In genomic region chr5:36330472-36331155, GRCm38 (mm10) we compare ENCODE assay signal across 9 mouse cellular contexts.
A peak's percentile ranks its signal among the peaks of the same experiment; 100 is the strongest.
DNase-seq lines count a peak whose midpoint lies in the region; ATAC-seq and TF ChIP-seq lines count a peak whose summit lies in the region.
"Had no signal": no experiment of that assay in that cellular context is flagged by ENCODE, and none has a peak within 500 bp of the region (broad histone marks: within the 10 kb centered on the region; RNA-seq: fewer than 3 reads in every experiment).

No protein-coding gene starts in this region.

- no peaks in the 10 kb centered on the region for H3K27me3 ChIP-seq in neural tube, embryonic 13.5 days
- H3K27me3 ChIP-seq in lung, embryonic 16.5 days (ENCODE audit: control insufficient read depth, insufficient read depth, low read depth, low read length), result no peaks in the 10 kb centered on the region
- no peaks in the 10 kb centered on the region for H3K27me3 ChIP-seq in stomach, postnatal 0 days (ENCODE audit: control insufficient read depth, insufficient read depth, low read length)

- no peak for DNase-seq in frontal cortex, postnatal 14 days (ENCODE audit: low spot score in 2 of 2)
- no peak for DNase-seq in neural tube, embryonic 10.5 days (ENCODE audit: extremely low spot score, low spot score)
- peak; percentile 32 for DNase-seq in stomach, postnatal 0 days (ENCODE audit: low spot score)
- no peak for DNase-seq in right cerebral cortex, adult 18-20 months
- no peak for DNase-seq in spleen, adult 12 weeks (ENCODE audit: low spot score)

- 0 out of 2 replicates have a peak overlapping the region, but pooled peaks have one; percentile 3 for H3K4me2 ChIP-seq in neural tube, embryonic 13.5 days
- H3K4me2 ChIP-seq in lung, embryonic 16.5 days (ENCODE audit: low read depth, low read length), result peak overlapping the region; percentile 32
- H3K4me2 ChIP-seq in stomach, postnatal 0 days (replicated peaks; ENCODE audit: low read depth), result no peak overlapping the region

- peaks cover 36% of the 10 kb centered on the region for H3K4me1 ChIP-seq in neural tube, embryonic 13.5 days (replicated peaks)
- H3K4me1 ChIP-seq in lung, embryonic 16.5 days (replicated peaks; ENCODE audit: control insufficient read depth, insufficient read depth, low read length), result peaks cover 20% of the 10 kb centered on the region
- H3K4me1 ChIP-seq in stomach, postnatal 0 days (replicated peaks; ENCODE audit: control insufficient read depth, insufficient read depth), result no peaks in the 10 kb centered on the region

- 0 out of 2 replicates have a peak, but pooled peaks have one; percentile 11 for ATAC-seq in frontal cortex, adult (ENCODE audit: low TSS enrichment)
- 0 out of 2 replicates have a peak, but pooled peaks have one; percentile 3 for ATAC-seq in neural tube, embryonic 13.5 days (ENCODE audit: low read depth)
- ATAC-seq in lung, embryonic 16.5 days (ENCODE audit: low read depth), result peak; percentile 80
- ATAC-seq in stomach, postnatal 0 days (ENCODE audit: low FRiP score, low TSS enrichment), result no peak

- no peak for TF ChIP-seq CTCF in stomach, postnatal 0 days (IDR thresholded peaks at IDR 0.05; ENCODE audit: low read depth)

- peak overlapping the region; percentile 34; the same call in 1 of the 2 replicates for H3K27ac ChIP-seq in neural tube, embryonic 13.5 days (replicated peaks)
- H3K27ac ChIP-seq in lung, embryonic 16.5 days (ENCODE audit: low read length), result peak overlapping the region; percentile 86
- H3K27ac ChIP-seq in stomach, postnatal 0 days (replicated peaks), result no peak overlapping the region
- H3K27ac ChIP-seq: liver, embryonic 14.5 days had no signal

- no peak for TF ChIP-seq EP300 in stomach, postnatal 0 days (optimal IDR thresholded peaks at IDR 0.05)

- 48% methylated on average over 21 of the region's 21 CpGs for WGBS in neural tube, embryonic 13.5 days
- WGBS in lung, embryonic 16.5 days, result 36% methylated on average over 21 of the region's 21 CpGs
- 46% methylated on average over 21 of the region's 21 CpGs for WGBS in stomach, postnatal 0 days

- H3K9ac ChIP-seq in neural tube, embryonic 13.5 days, result no peak overlapping the region
- H3K9ac ChIP-seq in lung, embryonic 16.5 days (ENCODE audit: low read length), result no peak overlapping the region
- no peak overlapping the region for H3K9ac ChIP-seq in stomach, postnatal 0 days (ENCODE audit: low read length)
- H3K9ac ChIP-seq: liver, embryonic 14.5 days had no signal

- no peaks in the 10 kb centered on the region for H3K9me3 ChIP-seq in neural tube, embryonic 13.5 days
- H3K9me3 ChIP-seq in lung, embryonic 16.5 days (ENCODE audit: control insufficient read depth, low read length), result no peaks in the 10 kb centered on the region
- H3K9me3 ChIP-seq in stomach, postnatal 0 days (ENCODE audit: control insufficient read depth, low read length), result no peaks in the 10 kb centered on the region

- H3K36me3 ChIP-seq in neural tube, embryonic 13.5 days, result no peaks in the 10 kb centered on the region
- no peaks in the 10 kb centered on the region for H3K36me3 ChIP-seq in lung, embryonic 16.5 days (ENCODE audit: control insufficient read depth, insufficient read depth, low read length)
- H3K36me3 ChIP-seq in stomach, postnatal 0 days (ENCODE audit: control insufficient read depth, insufficient read depth, low read length), result no peaks in the 10 kb centered on the region

- H3K4me3 ChIP-seq in neural tube, embryonic 13.5 days, result no peak overlapping the region
- H3K4me3 ChIP-seq in lung, embryonic 16.5 days (ENCODE audit: low read length), result 0 out of 2 replicates have a peak overlapping the region, but pooled peaks have one; percentile 5
- H3K4me3 ChIP-seq in stomach, postnatal 0 days (ENCODE audit: low read depth, low read length), result no peak overlapping the region
